Mouse (Mus musculus): Measurements from ENCODE around the gene Ndufb8. TPM values are rescaled to one million over a fixed set of nuclear protein-coding genes. Genes with fewer than 3 reads are reported as not detected.

The Ndufb8 gene
- 632 and 676 TPM in 2 replicates for polyA plus RNA-seq (2015; fragmentation: Nextera tagmentation; extraction: Ambion mirVana)

- WGBS = under 1% methylated on average over 50 of the region's 50 CpGs
- Histone ChIP-seq H3K9ac (replicated peaks; ENCODE audit: low read length) (peak within 1 kb of the TSS; percentile 97), H3K36me3 (ENCODE audit: insufficient read depth, low read length) (peaks cover 30% of the 10 kb centered on the region), H3K4me1 (ENCODE audit: insufficient read depth, low read length) (peaks cover 17% of the 10 kb centered on the region), H3K4me2 (replicated peaks; ENCODE audit: low read depth, low read length) (peak within 1 kb of the TSS; percentile 95), H3K27me3 (ENCODE audit: insufficient read depth, low read length) (no peaks in the 10 kb centered on the region; the same call in 1 of the 2 replicates), H3K27ac (ENCODE audit: low read length) (peak within 1 kb of the TSS; percentile 86), H3K4me3 (ENCODE audit: low read length) (peak within 1 kb of the TSS; percentile 79), H3K9me3 (ENCODE audit: low read length) (no peaks in the 10 kb centered on the region)
- ATAC-seq (ENCODE audit: low FRiP score, low TSS enrichment) = peak; percentile 80
These were observed at the start of gene Ndufb8 for GRCm38 (mm10) chr19:44554861-44555590. Ndufb8 (minus strand) TSS chr19:44555440.

- H3K4me1 ChIP-seq (ENCODE audit: insufficient read depth, low read length) = peaks cover 25% of the 10 kb centered on the region
- H3K9ac ChIP-seq (replicated peaks; ENCODE audit: low read length) = no peak overlapping the region
- no peak overlapping the region for H3K27ac ChIP-seq (ENCODE audit: low read length)
- H3K9me3 ChIP-seq (ENCODE audit: low read length) = no peaks in the 10 kb centered on the region
- H3K27me3 ChIP-seq (ENCODE audit: insufficient read depth, low read length) = no peaks in the 10 kb centered on the region
- no peaks in the 10 kb centered on the region for H3K36me3 ChIP-seq (ENCODE audit: insufficient read depth, low read length)
- WGBS = 94% methylated on average over 14 of the region's 14 CpGs
- ATAC-seq (ENCODE audit: low FRiP score, low TSS enrichment) = no peak
- no peak overlapping the region for H3K4me3 ChIP-seq (ENCODE audit: low read length)
- no peak overlapping the region for H3K4me2 ChIP-seq (replicated peaks; ENCODE audit: low read depth, low read length)
These were observed 38.9 kb upstream of the Ndufb8 start for GRCm38 (mm10) chr19:44594180-44594579.

- Histone ChIP-seq H3K27ac (ENCODE audit: low read length) (no peak overlapping the region), H3K27me3 (ENCODE audit: insufficient read depth, low read length) (no peaks in the 10 kb centered on the region), H3K4me1 (ENCODE audit: insufficient read depth, low read length) (peaks cover 12% of the 10 kb centered on the region), H3K9ac (replicated peaks; ENCODE audit: low read length) (no peak overlapping the region), H3K36me3 (ENCODE audit: insufficient read depth, low read length) (no peaks in the 10 kb centered on the region), H3K9me3 (ENCODE audit: low read length) (no peaks in the 10 kb centered on the region), H3K4me3 (ENCODE audit: low read length) (no peak overlapping the region), H3K4me2 (replicated peaks; ENCODE audit: low read depth, low read length) (no peak overlapping the region)
- 69% methylated on average over 6 of the region's 6 CpGs for WGBS
- ATAC-seq (ENCODE audit: low FRiP score, low TSS enrichment) = no peak
These were observed 36.4 kb upstream of the Ndufb8 start for GRCm38 (mm10) chr19:44591638-44592037.

DNA sequence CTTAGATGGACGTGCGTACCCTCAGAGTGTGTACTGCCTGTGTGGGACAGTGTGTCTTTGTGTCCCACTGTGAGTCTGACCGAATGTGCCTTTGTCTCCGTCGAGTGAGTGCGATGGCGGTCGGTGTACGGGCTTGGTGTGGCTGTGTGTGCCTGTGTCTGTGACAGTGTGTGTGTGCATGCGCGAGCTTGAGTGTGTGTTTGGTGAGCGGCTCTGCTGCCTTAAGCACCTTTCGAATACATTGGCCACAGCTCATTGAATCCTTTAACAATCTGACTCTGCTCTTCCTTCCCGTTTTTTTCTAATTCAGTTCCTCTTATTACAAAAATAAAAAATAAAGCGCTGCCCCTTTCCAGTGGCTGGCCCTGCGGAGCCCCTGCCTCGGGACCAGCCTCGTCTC, 35.8 kb upstream of the Ndufb8 start:
- no peak overlapping the region for H3K9ac ChIP-seq (replicated peaks; ENCODE audit: low read length)
- 0 out of 2 replicates have a peak, but pooled peaks cover 3% of the 10 kb centered on the region for H3K27me3 ChIP-seq (ENCODE audit: insufficient read depth, low read length)
- no peaks in the 10 kb centered on the region for H3K36me3 ChIP-seq (ENCODE audit: insufficient read depth, low read length)
- WGBS = 76% methylated on average over 18 of the region's 18 CpGs
- H3K4me2 ChIP-seq (replicated peaks; ENCODE audit: low read depth, low read length) = no peak overlapping the region
- no peak for ATAC-seq (ENCODE audit: low FRiP score, low TSS enrichment)
- H3K27ac ChIP-seq (ENCODE audit: low read length) = no peak overlapping the region
- no peaks in the 10 kb centered on the region for H3K9me3 ChIP-seq (ENCODE audit: low read length)
- peaks cover 12% of the 10 kb centered on the region for H3K4me1 ChIP-seq (ENCODE audit: insufficient read depth, low read length)
- H3K4me3 ChIP-seq (ENCODE audit: low read length) = no peak overlapping the region

GRCm38 (mm10) chr19:44589591-44590223, 34.5 kb upstream of the Ndufb8 start:
- Histone ChIP-seq H3K9me3 (ENCODE audit: low read length) (no peaks in the 10 kb centered on the region), H3K4me1 (ENCODE audit: insufficient read depth, low read length) (peaks cover 18% of the 10 kb centered on the region), H3K4me2 (replicated peaks; ENCODE audit: low read depth, low read length) (no peak overlapping the region), H3K36me3 (ENCODE audit: insufficient read depth, low read length) (no peaks in the 10 kb centered on the region), H3K27me3 (ENCODE audit: insufficient read depth, low read length) (0 out of 2 replicates have a peak, but pooled peaks cover 7% of the 10 kb centered on the region), H3K27ac (ENCODE audit: low read length) (no peak overlapping the region), H3K4me3 (ENCODE audit: low read length) (no peak overlapping the region), H3K9ac (replicated peaks; ENCODE audit: low read length) (no peak overlapping the region)
- peak; percentile 58; the same call in 1 of the 2 replicates for ATAC-seq (ENCODE audit: low FRiP score, low TSS enrichment)
- 36% methylated on average over 7 of the region's 7 CpGs for WGBS

- 44% methylated on average over 4 of the region's 4 CpGs for WGBS
These were observed 32.8 kb upstream of the Ndufb8 start for GRCm38 (mm10) chr19:44588036-44588435.

DNA sequence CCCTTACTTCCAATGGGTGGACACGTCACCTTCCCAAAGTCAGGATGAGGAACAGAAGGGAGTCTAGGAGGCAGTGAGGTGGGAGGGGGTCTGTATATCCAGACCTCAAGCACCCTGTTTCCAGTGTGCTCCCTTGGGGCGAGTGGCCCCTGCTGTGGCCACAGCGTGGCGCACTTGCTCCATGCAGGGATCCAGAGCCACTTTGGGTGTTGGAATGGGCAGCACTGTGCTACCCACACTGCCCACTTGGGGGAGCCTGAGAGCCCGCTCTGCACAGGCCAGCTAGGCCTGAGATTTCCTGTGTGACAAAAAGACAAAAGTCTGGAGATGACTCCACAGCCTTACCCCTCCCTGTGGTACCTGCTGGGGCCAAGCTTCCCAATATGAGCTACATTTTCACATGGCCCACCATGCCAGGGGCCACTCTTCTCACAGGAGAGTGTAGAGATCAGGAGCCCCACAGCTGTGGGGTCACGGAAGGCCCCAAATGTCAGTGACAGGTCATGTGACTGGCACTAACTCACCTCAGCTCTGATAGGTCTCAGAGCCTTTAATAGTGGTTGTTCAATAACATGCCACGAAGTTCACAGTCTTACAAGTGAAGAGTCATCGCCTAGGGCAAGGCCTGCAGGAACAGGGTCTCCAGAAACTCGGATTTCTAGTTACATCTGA, 27.5 kb upstream of the Ndufb8 start:
- Histone ChIP-seq H3K27ac (ENCODE audit: low read length) (no peak overlapping the region), H3K4me1 (ENCODE audit: insufficient read depth, low read length) (peaks cover 20% of the 10 kb centered on the region), H3K36me3 (ENCODE audit: insufficient read depth, low read length) (no peaks in the 10 kb centered on the region), H3K9ac (replicated peaks; ENCODE audit: low read length) (no peak overlapping the region), H3K9me3 (ENCODE audit: low read length) (no peaks in the 10 kb centered on the region), H3K4me2 (replicated peaks; ENCODE audit: low read depth, low read length) (no peak overlapping the region), H3K27me3 (ENCODE audit: insufficient read depth, low read length) (0 out of 2 replicates have a peak, but pooled peaks cover 7% of the 10 kb centered on the region), H3K4me3 (ENCODE audit: low read length) (no peak overlapping the region)
- peak; percentile 87 for ATAC-seq (ENCODE audit: low FRiP score, low TSS enrichment)
- WGBS = 30% methylated on average over 9 of the region's 9 CpGs

More at GRCm38 (mm10) chr19:44588036-44588435, 32.8 kb upstream of the Ndufb8 start:
- H3K9ac ChIP-seq (replicated peaks; ENCODE audit: low read length) = no peak overlapping the region
- H3K27me3 ChIP-seq (ENCODE audit: insufficient read depth, low read length) = 0 out of 2 replicates have a peak, but pooled peaks cover 7% of the 10 kb centered on the region
- H3K27ac ChIP-seq (ENCODE audit: low read length) = no peak overlapping the region
- no peak overlapping the region for H3K4me2 ChIP-seq (replicated peaks; ENCODE audit: low read depth, low read length)
- no peaks in the 10 kb centered on the region for H3K9me3 ChIP-seq (ENCODE audit: low read length)
- peaks cover 21% of the 10 kb centered on the region for H3K4me1 ChIP-seq (ENCODE audit: insufficient read depth, low read length)
- no peak for ATAC-seq (ENCODE audit: low FRiP score, low TSS enrichment)
- H3K4me3 ChIP-seq (ENCODE audit: low read length) = no peak overlapping the region
- no peaks in the 10 kb centered on the region for H3K36me3 ChIP-seq (ENCODE audit: insufficient read depth, low read length)

DNA sequence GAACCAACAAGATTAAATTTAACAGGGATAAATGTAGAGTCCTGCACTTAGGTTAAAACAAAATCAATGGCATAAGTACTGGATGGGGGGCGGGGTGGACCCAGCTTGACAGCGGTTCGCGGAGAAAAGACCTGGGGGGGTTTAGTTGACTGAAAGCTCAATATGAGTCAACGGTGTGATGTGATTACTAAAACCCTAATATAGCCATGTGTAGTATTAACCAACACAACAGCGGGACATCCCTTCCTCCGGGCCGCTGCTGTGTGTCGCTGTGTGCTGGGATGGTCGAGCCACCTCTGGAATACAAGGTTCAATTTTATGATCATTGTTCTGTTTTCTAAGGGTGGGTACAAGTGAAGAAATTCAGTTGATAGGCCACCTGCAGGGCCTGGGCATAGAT, 26.9 kb upstream of the Ndufb8 start:
- no peak overlapping the region for H3K4me3 ChIP-seq (ENCODE audit: low read length)
- 0 out of 2 replicates have a peak, but pooled peaks have one; percentile 4 for ATAC-seq (ENCODE audit: low FRiP score, low TSS enrichment)
- 0 out of 2 replicates have a peak, but pooled peaks cover 7% of the 10 kb centered on the region for H3K27me3 ChIP-seq (ENCODE audit: insufficient read depth, low read length)
- no peak overlapping the region for H3K9ac ChIP-seq (replicated peaks; ENCODE audit: low read length)
- 84% methylated on average over 10 of the region's 10 CpGs for WGBS
- H3K9me3 ChIP-seq (ENCODE audit: low read length) = no peaks in the 10 kb centered on the region
- H3K4me2 ChIP-seq (replicated peaks; ENCODE audit: low read depth, low read length) = no peak overlapping the region
- no peaks in the 10 kb centered on the region for H3K36me3 ChIP-seq (ENCODE audit: insufficient read depth, low read length)
- H3K27ac ChIP-seq (ENCODE audit: low read length) = no peak overlapping the region
- H3K4me1 ChIP-seq (ENCODE audit: insufficient read depth, low read length) = peaks cover 20% of the 10 kb centered on the region

GRCm38 (mm10) chr19:44578038-44578437, 22.8 kb upstream of the Ndufb8 start:
- no peak for ATAC-seq (ENCODE audit: low FRiP score, low TSS enrichment)
- H3K4me2 ChIP-seq (replicated peaks; ENCODE audit: low read depth, low read length) = no peak overlapping the region
- no peaks in the 10 kb centered on the region for H3K27me3 ChIP-seq (ENCODE audit: insufficient read depth, low read length)
- no peak overlapping the region for H3K4me3 ChIP-seq (ENCODE audit: low read length)
- WGBS = 74% methylated on average over 1 of the region's 1 CpGs
- H3K36me3 ChIP-seq (ENCODE audit: insufficient read depth, low read length) = peaks cover 18% of the 10 kb centered on the region
- no peak overlapping the region for H3K27ac ChIP-seq (ENCODE audit: low read length)
- H3K4me1 ChIP-seq (ENCODE audit: insufficient read depth, low read length) = peaks cover 12% of the 10 kb centered on the region
- no peaks in the 10 kb centered on the region for H3K9me3 ChIP-seq (ENCODE audit: low read length)
- no peak overlapping the region for H3K9ac ChIP-seq (replicated peaks; ENCODE audit: low read length)
